Mouse (Mus musculus): Measurements from ENCODE around the gene Ndufc2.

- TF ChIP-seq CTCF (IDR thresholded peaks at IDR 0.05) (no peak), EP300 (IDR thresholded peaks at IDR 0.05) (no peak)
Observed at GRCm38 (mm10) chr7:97426566-97426965, 26.8 kb downstream of the Ndufc2 start.

All from lung, postnatal 0 days (tissue).